Mouse (Mus musculus): ENCODE results near the gene Spats2.
A peak's percentile ranks its signal among the peaks of the same experiment; 100 is the strongest.
"Not testable (repeated sequence)": the region's sequence is repeated elsewhere in the genome, so short reads cannot be mapped to it uniquely, and the experiment has no call there.

Spats2 gene

GRCm38 (mm10) chr15:99224208-99224911 lies 98.6 kb downstream of the Spats2 start, which contains the start of gene Kcnh3:
Gene Kcnh3 (plus strand): TSS chr15:99224861.
- peak; percentile 53 for DNase-seq (ENCODE audit: low spot score)

- peak; percentile 40 for DNase-seq (ENCODE audit: low spot score)
Observed at GRCm38 (mm10) chr15:99225081-99225810, 99.5 kb downstream of the Spats2 start.

- DNase-seq (ENCODE audit: low spot score) = no peak
Observed at GRCm38 (mm10) chr15:99226090-99226489, 100.4 kb downstream of the Spats2 start.

GRCm38 (mm10) chr15:99231998-99232397 lies 106.3 kb downstream of the Spats2 start:
- no peak for DNase-seq (ENCODE audit: low spot score)

- no peak for DNase-seq (ENCODE audit: low spot score)
Observed at GRCm38 (mm10) chr15:99233719-99234118, 108.0 kb downstream of the Spats2 start.

GRCm38 (mm10) chr15:99234326-99235010 lies 108.8 kb downstream of the Spats2 start:
- DNase-seq (ENCODE audit: low spot score) = no peak

GRCm38 (mm10) chr15:99238006-99238405 lies 112.3 kb downstream of the Spats2 start:
- DNase-seq (ENCODE audit: low spot score) = no peak

- DNase-seq (ENCODE audit: low spot score) = no peak
Observed at GRCm38 (mm10) chr15:99240129-99240528, 114.4 kb downstream of the Spats2 start.

- no peak for DNase-seq (ENCODE audit: low spot score)
Observed at GRCm38 (mm10) chr15:99241249-99241648, 115.5 kb downstream of the Spats2 start.

- no peak for DNase-seq (ENCODE audit: low spot score)
Observed at GRCm38 (mm10) chr15:99242045-99242444, 116.3 kb downstream of the Spats2 start.

- DNase-seq (ENCODE audit: low spot score) = not testable (repeated sequence)
Observed at GRCm38 (mm10) chr15:99246736-99247135, 121.0 kb downstream of the Spats2 start.

- no peak for DNase-seq (ENCODE audit: low spot score)
Observed at GRCm38 (mm10) chr15:99248972-99249371, 123.3 kb downstream of the Spats2 start.

GRCm38 (mm10) chr15:99249938-99250337 lies 124.2 kb downstream of the Spats2 start:
- no peak for DNase-seq (ENCODE audit: low spot score)

- not testable (repeated sequence) for DNase-seq (ENCODE audit: low spot score)
Observed at GRCm38 (mm10) chr15:99251111-99251510, 125.4 kb downstream of the Spats2 start.

GRCm38 (mm10) chr15:99251626-99252380 lies 126.1 kb downstream of the Spats2 start, which contains the start of gene Mcrs1:
Gene Mcrs1 (minus strand): TSS chr15:99251961.
- peak; percentile 100 for DNase-seq (ENCODE audit: low spot score)

- peak; percentile 43 for DNase-seq (ENCODE audit: low spot score)
Observed at GRCm38 (mm10) chr15:99252381-99253174, 126.9 kb downstream of the Spats2 start.

- DNase-seq (ENCODE audit: low spot score) = not testable (repeated sequence)
Observed at GRCm38 (mm10) chr15:99253175-99253479, 127.4 kb downstream of the Spats2 start.

GRCm38 (mm10) chr15:99253772-99254171 lies 128.1 kb downstream of the Spats2 start:
- DNase-seq (ENCODE audit: low spot score) = no peak

- no peak for DNase-seq (ENCODE audit: low spot score)
Observed at GRCm38 (mm10) chr15:99254477-99255005, 128.8 kb downstream of the Spats2 start.

- no peak for DNase-seq (ENCODE audit: low spot score)
Observed at GRCm38 (mm10) chr15:99255241-99255749, 129.6 kb downstream of the Spats2 start.
